Mouse (Mus musculus): ENCODE results near the gene Wnt2b.

Gene Wnt2b

GRCm38 (mm10) chr3:104961066-104962059 lies at the start of gene Wnt2b:
Wnt2b (minus strand) TSS chr3:104961921.
- no peak for DNase-seq (ENCODE audit: extremely low read depth, low read depth)

- DNase-seq (ENCODE audit: extremely low read depth, low read depth): no peak
Measured at GRCm38 (mm10) chr3:105010681-105011339, 49.1 kb upstream of the Wnt2b start.

GRCm38 (mm10) chr3:105008070-105008469 lies 46.3 kb upstream of the Wnt2b start:
- DNase-seq (ENCODE audit: extremely low read depth, low read depth): no peak

- DNase-seq (ENCODE audit: extremely low read depth, low read depth): no peak
Measured at GRCm38 (mm10) chr3:105006101-105006500, 44.4 kb upstream of the Wnt2b start.

GRCm38 (mm10) chr3:105005561-105006065 lies 43.9 kb upstream of the Wnt2b start:
- no peak for DNase-seq (ENCODE audit: extremely low read depth, low read depth)

GRCm38 (mm10) chr3:105005011-105005410 lies 43.3 kb upstream of the Wnt2b start:
- DNase-seq (ENCODE audit: extremely low read depth, low read depth): no peak

GRCm38 (mm10) chr3:105003960-105004463 lies 42.3 kb upstream of the Wnt2b start:
- DNase-seq (ENCODE audit: extremely low read depth, low read depth): no peak

GRCm38 (mm10) chr3:105001374-105001773 lies 39.7 kb upstream of the Wnt2b start:
- DNase-seq (ENCODE audit: extremely low read depth, low read depth): no peak

- no peak for DNase-seq (ENCODE audit: extremely low read depth, low read depth)
Measured at GRCm38 (mm10) chr3:105000561-105000960, 38.8 kb upstream of the Wnt2b start.

- no peak for DNase-seq (ENCODE audit: extremely low read depth, low read depth)
Measured at GRCm38 (mm10) chr3:104997563-104997962, 35.8 kb upstream of the Wnt2b start.

- DNase-seq (ENCODE audit: extremely low read depth, low read depth): no peak
Measured at GRCm38 (mm10) chr3:104995707-104996106, 34.0 kb upstream of the Wnt2b start.

- no peak for DNase-seq (ENCODE audit: extremely low read depth, low read depth)
Measured at GRCm38 (mm10) chr3:104994415-104994841, 32.7 kb upstream of the Wnt2b start.

- no peak for DNase-seq (ENCODE audit: extremely low read depth, low read depth)
Measured at GRCm38 (mm10) chr3:104993800-104994199, 32.1 kb upstream of the Wnt2b start.

- DNase-seq (ENCODE audit: extremely low read depth, low read depth): peak; percentile 83
Measured at GRCm38 (mm10) chr3:104992709-104993388, 31.1 kb upstream of the Wnt2b start.

- no peak for DNase-seq (ENCODE audit: extremely low read depth, low read depth)
Measured at GRCm38 (mm10) chr3:104991703-104992102, 30.0 kb upstream of the Wnt2b start.

- DNase-seq (ENCODE audit: extremely low read depth, low read depth): no peak
Measured at GRCm38 (mm10) chr3:104987884-104988283, 26.2 kb upstream of the Wnt2b start.

- no peak for DNase-seq (ENCODE audit: extremely low read depth, low read depth)
Measured at GRCm38 (mm10) chr3:104979735-104980134, 18.0 kb upstream of the Wnt2b start.

GRCm38 (mm10) chr3:104967548-104968300 lies 6.0 kb upstream of the Wnt2b start:
- DNase-seq (ENCODE audit: extremely low read depth, low read depth): peak; percentile 50

GRCm38 (mm10) chr3:104965991-104966554 lies 4.4 kb upstream of the Wnt2b start:
- no peak for DNase-seq (ENCODE audit: extremely low read depth, low read depth)
